Mouse (Mus musculus): ENCODE measurements around the gene Ciao2b. TPM values are rescaled to one million over a fixed set of nuclear protein-coding genes. Genes with fewer than 3 reads are reported as not detected.
A peak's percentile ranks its signal among the peaks of the same experiment; 100 is the strongest.

Gene Ciao2b
- polyA plus RNA-seq, 1 experiment from 2014 or later = 89.4 TPM

DNA sequence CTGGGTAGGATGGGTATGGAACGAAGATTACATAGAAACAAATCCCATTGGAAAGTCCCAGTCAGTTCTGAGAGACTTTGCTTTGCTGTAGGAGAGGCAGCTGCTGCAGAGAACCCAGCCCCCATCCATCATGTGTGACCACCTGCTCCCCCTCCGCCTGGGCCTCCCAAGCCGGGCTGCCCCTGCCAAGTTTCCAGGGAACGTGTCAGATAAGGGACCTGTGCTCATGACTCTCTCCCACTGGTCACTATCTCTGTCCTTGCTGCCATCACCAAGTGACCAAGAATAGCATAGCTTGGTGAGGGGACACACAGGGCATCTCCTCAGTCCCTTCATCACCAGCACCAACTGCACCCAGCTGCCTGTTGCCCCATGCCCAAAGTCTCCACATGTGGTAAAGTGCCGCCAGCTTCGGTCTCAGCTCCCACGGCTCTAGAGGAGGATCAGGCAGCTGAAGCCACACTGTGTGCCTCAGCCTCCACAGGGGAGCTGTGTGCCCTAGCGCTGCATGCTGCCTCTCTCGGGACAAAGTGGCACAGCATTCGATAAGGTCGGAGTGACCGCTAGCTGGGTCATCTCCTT is 31.5 kb downstream of the Ciao2b start:
- H3K4me1 ChIP-seq = peaks cover 12% of the 10 kb centered on the region
- H3K36me3 ChIP-seq = no peaks in the 10 kb centered on the region
- WGBS = 77% methylated on average over 12 of the region's 12 CpGs
- no peak overlapping the region for H3K9ac ChIP-seq
- H3K27me3 ChIP-seq = no peaks in the 10 kb centered on the region
- no peak overlapping the region for H3K4me3 ChIP-seq
- no peak for ATAC-seq (ENCODE audit: low FRiP score, low read depth)
- H3K9me3 ChIP-seq = no peaks in the 10 kb centered on the region
- H3K27ac ChIP-seq = no peak overlapping the region
- no peak overlapping the region for H3K4me2 ChIP-seq (replicated peaks)

DNA sequence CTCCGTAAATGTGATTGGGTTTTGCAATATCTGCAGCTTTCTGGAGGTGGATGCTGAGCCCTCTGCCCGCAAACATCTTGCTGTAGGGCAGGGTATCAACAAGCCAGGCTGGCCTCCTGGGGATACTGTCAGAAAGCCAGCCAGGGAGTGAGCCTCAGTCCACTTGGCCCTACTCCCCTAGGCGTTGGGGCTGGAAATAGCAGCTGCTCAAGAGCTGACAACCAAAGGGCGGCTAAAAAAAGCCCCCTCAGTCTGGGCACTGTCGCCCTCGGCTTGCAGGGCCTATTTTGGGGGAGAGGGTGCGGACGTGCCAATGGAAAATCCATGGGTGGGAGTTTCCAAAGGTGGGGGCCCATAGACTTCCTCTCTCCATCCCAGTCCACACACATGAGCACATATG is 32.5 kb downstream of the Ciao2b start:
- 77% methylated on average over 8 of the region's 8 CpGs for WGBS
- no peak overlapping the region for H3K27ac ChIP-seq
- H3K4me1 ChIP-seq = peaks cover 12% of the 10 kb centered on the region
- no peak overlapping the region for H3K4me2 ChIP-seq (replicated peaks)
- H3K9me3 ChIP-seq = no peaks in the 10 kb centered on the region
- H3K9ac ChIP-seq = no peak overlapping the region
- no peaks in the 10 kb centered on the region for H3K27me3 ChIP-seq
- ATAC-seq (ENCODE audit: low FRiP score, low read depth) = no peak
- no peak overlapping the region for H3K4me3 ChIP-seq
- no peaks in the 10 kb centered on the region for H3K36me3 ChIP-seq

GRCm38 (mm10) chr8:104607944-104608343 is 33.8 kb downstream of the Ciao2b start:
- no peak for ATAC-seq (ENCODE audit: low FRiP score, low read depth)
- Histone ChIP-seq H3K9ac (no peak overlapping the region), H3K4me1 (peaks cover 12% of the 10 kb centered on the region), H3K9me3 (no peaks in the 10 kb centered on the region), H3K36me3 (no peaks in the 10 kb centered on the region), H3K4me3 (no peak overlapping the region), H3K27me3 (no peaks in the 10 kb centered on the region), H3K4me2 (replicated peaks) (no peak overlapping the region), H3K27ac (no peak overlapping the region)
- WGBS = 60% methylated on average over 2 of the region's 2 CpGs

- Histone ChIP-seq H3K27me3 (0 out of 2 replicates have a peak, but pooled peaks cover 2% of the 10 kb centered on the region), H3K36me3 (no peaks in the 10 kb centered on the region), H3K9ac (no peak overlapping the region), H3K9me3 (no peaks in the 10 kb centered on the region), H3K4me1 (peaks cover 18% of the 10 kb centered on the region), H3K4me3 (no peak overlapping the region), H3K4me2 (replicated peaks) (0 out of 2 replicates have a peak overlapping the region, but pooled peaks have one; percentile 9), H3K27ac (no peak overlapping the region)
- 23% methylated on average over 6 of the region's 6 CpGs for WGBS
- ATAC-seq (ENCODE audit: low FRiP score, low read depth) = peak; percentile 52
Observed at GRCm38 (mm10) chr8:104606329-104606728, 35.4 kb downstream of the Ciao2b start.

- H3K4me2 ChIP-seq (replicated peaks) = peak overlapping the region; percentile 60
- H3K4me1 ChIP-seq = peaks cover 18% of the 10 kb centered on the region
- H3K4me3 ChIP-seq = 0 out of 2 replicates have a peak overlapping the region, but pooled peaks have one; percentile 34
- no peaks in the 10 kb centered on the region for H3K9me3 ChIP-seq
- no peaks in the 10 kb centered on the region for H3K36me3 ChIP-seq
- H3K27me3 ChIP-seq = peaks cover 7% of the 10 kb centered on the region; the same call in 1 of the 2 replicates
- WGBS = 57% methylated on average over 4 of the region's 4 CpGs
- H3K9ac ChIP-seq = 0 out of 2 replicates have a peak overlapping the region, but pooled peaks have one; percentile 8
- no peak for ATAC-seq (ENCODE audit: low FRiP score, low read depth)
- H3K27ac ChIP-seq = no peak overlapping the region
Observed at GRCm38 (mm10) chr8:104603245-104603593, 38.5 kb downstream of the Ciao2b start.

DNA sequence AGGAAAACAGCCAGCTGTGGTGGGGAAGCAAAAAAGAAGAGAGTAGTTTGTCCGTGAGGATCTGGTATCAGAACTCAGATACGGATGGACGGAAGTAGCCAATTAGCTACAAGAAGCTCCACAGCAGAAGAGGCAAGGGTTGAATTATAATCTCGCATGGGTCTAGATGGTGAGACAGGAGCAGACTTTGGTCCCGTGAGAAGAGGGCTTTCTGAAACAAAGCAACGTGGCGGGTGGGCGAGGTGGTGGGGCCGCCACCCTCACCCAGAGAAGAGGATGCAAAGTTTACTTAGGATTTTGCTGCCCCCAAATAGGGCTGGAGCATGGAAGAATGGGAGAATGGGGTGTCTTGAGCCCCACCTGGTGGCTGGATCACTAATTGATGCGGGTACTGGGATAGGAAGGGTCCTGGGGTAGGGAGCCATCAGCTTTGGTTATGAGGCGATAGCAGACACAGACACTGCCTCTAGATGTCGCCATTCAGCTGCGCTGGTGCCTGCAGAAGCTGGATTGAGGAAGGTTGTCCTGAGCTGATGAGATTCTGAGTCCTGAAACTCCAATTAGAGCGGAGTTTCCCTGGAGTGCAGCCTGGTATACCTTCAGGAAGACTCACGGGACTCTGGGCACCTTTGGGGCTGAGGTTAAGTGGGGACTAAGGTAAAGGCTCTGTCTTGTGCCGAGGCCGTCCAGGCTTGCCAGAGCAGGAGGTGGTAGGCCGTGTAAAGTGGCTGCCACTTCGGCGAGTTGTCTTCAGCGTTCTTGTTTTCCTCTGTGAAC is 39.1 kb downstream of the Ciao2b start:
- ATAC-seq (ENCODE audit: low FRiP score, low read depth) = peak; percentile 90
- H3K4me3 ChIP-seq = peak overlapping the region; percentile 34
- H3K36me3 ChIP-seq = 0 out of 2 replicates have a peak, but pooled peaks cover 1% of the 10 kb centered on the region
- H3K27ac ChIP-seq = no peak overlapping the region
- peaks cover 7% of the 10 kb centered on the region; the same call in 1 of the 2 replicates for H3K27me3 ChIP-seq
- WGBS = 17% methylated on average over 21 of the region's 21 CpGs
- H3K4me1 ChIP-seq = peaks cover 18% of the 10 kb centered on the region
- peak overlapping the region; percentile 60 for H3K4me2 ChIP-seq (replicated peaks)
- H3K9me3 ChIP-seq = no peaks in the 10 kb centered on the region
- H3K9ac ChIP-seq = no peak overlapping the region

DNA sequence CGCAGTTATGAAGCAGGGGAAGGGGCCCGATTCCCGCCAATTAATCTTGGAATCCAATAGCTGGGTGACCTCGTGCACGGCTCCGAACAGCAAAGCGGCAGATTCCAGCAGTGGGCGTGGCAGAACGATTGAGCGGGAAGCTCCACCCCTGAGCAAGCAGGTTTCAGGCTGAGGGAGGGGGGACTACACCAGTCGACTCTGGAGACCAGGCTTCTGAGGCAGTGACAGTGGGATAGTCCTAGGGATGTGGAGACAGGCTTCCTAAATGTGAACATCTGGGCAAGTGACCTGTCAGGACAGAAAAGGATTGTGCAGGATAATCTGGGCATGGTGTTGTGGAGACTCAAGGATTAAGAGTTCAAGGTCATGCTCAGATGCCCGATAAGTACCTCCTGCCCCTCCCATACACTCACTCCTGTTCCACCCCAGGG is 39.8 kb downstream of the Ciao2b start:
- Histone ChIP-seq H3K27me3 (peaks cover 7% of the 10 kb centered on the region; the same call in 1 of the 2 replicates), H3K9me3 (no peaks in the 10 kb centered on the region), H3K9ac (no peak overlapping the region; the same call in 1 of the 2 replicates), H3K27ac (no peak overlapping the region), H3K4me3 (peak overlapping the region; percentile 34), H3K4me1 (peaks cover 18% of the 10 kb centered on the region), H3K4me2 (replicated peaks) (peak overlapping the region; percentile 60), H3K36me3 (peaks cover 7% of the 10 kb centered on the region; the same call in 1 of the 2 replicates)
- ATAC-seq (ENCODE audit: low FRiP score, low read depth) = 0 out of 2 replicates have a peak, but pooled peaks have one; percentile 5
- 0% methylated on average over 12 of the region's 12 CpGs for WGBS

GRCm38 (mm10) chr8:104601386-104601785 is 40.4 kb downstream of the Ciao2b start:
- no peak for ATAC-seq (ENCODE audit: low FRiP score, low read depth)
- H3K27ac ChIP-seq = no peak overlapping the region
- H3K9me3 ChIP-seq = no peaks in the 10 kb centered on the region
- WGBS = 22% methylated on average over 7 of the region's 7 CpGs
- H3K36me3 ChIP-seq = peaks cover 11% of the 10 kb centered on the region; the same call in 1 of the 2 replicates
- peaks cover 14% of the 10 kb centered on the region for H3K4me1 ChIP-seq
- peaks cover 7% of the 10 kb centered on the region; the same call in 1 of the 2 replicates for H3K27me3 ChIP-seq
- H3K9ac ChIP-seq = 0 out of 2 replicates have a peak overlapping the region, but pooled peaks have one; percentile 31
- H3K4me3 ChIP-seq = no peak overlapping the region
- peak overlapping the region; percentile 60 for H3K4me2 ChIP-seq (replicated peaks)

DNA sequence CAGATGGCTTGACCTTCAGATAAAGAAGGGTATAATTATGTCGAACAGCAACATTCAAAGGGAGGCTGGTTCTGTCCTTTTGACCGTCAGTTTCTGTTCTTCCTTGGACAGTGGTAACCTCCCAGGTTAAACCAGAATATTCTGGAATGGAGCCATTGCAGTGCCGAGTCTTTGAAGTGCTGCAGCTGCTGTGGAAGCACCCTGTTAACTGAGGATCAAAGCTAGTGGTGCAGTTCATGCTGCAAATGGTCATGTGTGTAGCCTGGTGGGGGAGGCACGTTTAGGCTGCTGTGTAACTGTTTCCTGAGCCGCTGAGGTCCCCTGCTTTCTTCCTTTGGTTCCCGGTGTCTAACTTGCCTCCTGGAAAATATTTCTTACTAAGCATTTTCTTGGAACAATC is 43.3 kb downstream of the Ciao2b start:
- no peaks in the 10 kb centered on the region for H3K9me3 ChIP-seq
- no peak overlapping the region for H3K4me2 ChIP-seq (replicated peaks)
- H3K36me3 ChIP-seq = peaks cover 39% of the 10 kb centered on the region
- H3K27ac ChIP-seq = no peak overlapping the region
- H3K9ac ChIP-seq = no peak overlapping the region
- peaks cover 7% of the 10 kb centered on the region; the same call in 1 of the 2 replicates for H3K27me3 ChIP-seq
- peaks cover 6% of the 10 kb centered on the region for H3K4me1 ChIP-seq
- no peak overlapping the region for H3K4me3 ChIP-seq
- WGBS = 41% methylated on average over 6 of the region's 6 CpGs
- no peak for ATAC-seq (ENCODE audit: low FRiP score, low read depth)

DNA sequence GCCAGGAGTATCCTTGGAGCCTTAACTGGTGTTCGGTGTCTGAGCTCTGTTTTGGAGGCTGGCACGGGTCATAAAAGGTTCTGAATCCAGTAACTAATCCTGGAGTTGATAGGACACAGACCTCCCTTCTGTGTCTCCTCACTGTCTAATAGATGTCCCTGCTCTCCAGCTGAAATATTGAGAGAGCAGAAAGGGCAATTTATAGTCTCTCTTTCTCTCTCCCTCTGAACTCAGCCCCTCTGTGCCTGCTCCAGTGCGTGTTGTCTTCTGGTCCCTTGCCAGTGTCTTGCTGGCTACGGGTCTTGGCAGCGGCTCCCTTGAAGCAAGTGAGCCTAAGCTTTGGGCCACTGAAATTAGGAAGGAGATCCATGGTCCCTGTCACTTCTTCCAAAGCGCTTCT is 44.1 kb downstream of the Ciao2b start:
- H3K4me1 ChIP-seq = peaks cover 6% of the 10 kb centered on the region
- H3K9ac ChIP-seq = no peak overlapping the region
- no peak overlapping the region for H3K27ac ChIP-seq
- no peak for ATAC-seq (ENCODE audit: low FRiP score, low read depth)
- peaks cover 40% of the 10 kb centered on the region for H3K36me3 ChIP-seq
- no peak overlapping the region for H3K4me2 ChIP-seq (replicated peaks)
- WGBS = 66% methylated on average over 6 of the region's 6 CpGs
- peaks cover 7% of the 10 kb centered on the region; the same call in 1 of the 2 replicates for H3K27me3 ChIP-seq
- no peaks in the 10 kb centered on the region for H3K9me3 ChIP-seq
- no peak overlapping the region for H3K4me3 ChIP-seq

DNA sequence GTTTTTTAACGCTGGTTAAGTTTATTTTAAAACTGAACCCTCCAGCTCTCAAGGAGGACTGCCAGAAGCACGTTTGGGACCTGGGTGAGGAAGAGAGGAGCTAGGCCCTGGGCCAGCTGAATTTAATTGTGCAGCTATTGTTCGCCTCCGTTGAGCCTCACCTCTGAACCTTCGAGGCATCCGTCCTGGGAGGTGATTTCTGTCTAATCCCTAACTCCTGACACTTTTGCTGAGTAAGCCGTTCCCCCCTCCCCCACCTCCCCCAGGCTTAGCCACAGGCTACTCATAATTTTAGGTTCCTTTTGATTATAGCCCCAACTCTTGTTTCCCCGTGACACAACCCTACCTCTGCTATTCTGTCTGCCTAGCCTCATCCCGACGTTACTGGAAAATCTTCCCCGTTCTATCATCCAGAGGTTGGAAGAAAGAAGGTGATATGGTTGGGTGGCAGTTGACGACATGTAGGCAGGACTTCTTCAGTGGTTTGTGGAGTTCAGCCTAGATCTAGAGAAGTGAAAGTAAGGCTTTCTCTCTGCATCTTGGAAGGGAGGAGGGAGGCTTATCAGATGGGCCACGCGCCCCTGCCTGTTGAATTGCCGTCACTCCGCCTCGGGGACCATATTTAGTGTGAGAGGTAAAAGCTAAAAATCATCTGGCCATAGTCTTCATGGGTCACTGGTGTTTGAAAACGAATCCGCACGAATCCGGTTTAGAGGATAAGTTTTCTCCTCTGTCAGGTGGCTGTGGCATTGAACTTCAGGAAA is 45.8 kb downstream of the Ciao2b start:
- no peak overlapping the region for H3K4me3 ChIP-seq
- H3K9me3 ChIP-seq = no peaks in the 10 kb centered on the region
- peaks cover 40% of the 10 kb centered on the region for H3K36me3 ChIP-seq
- no peak overlapping the region for H3K4me2 ChIP-seq (replicated peaks)
- H3K9ac ChIP-seq = no peak overlapping the region
- H3K27ac ChIP-seq = no peak overlapping the region
- H3K4me1 ChIP-seq = peaks cover 9% of the 10 kb centered on the region
- H3K27me3 ChIP-seq = peaks cover 5% of the 10 kb centered on the region; the same call in 1 of the 2 replicates
- WGBS = 82% methylated on average over 21 of the region's 21 CpGs
- no peak for ATAC-seq (ENCODE audit: low FRiP score, low read depth)

All from limb, embryonic 13.5 days (tissue).